Comparison of ENCODE assay signal across 16 mouse cellular contexts in genomic region chr1:63123823-63124450, GRCm38 (mm10). TPM values are rescaled to one million over a fixed set of nuclear protein-coding genes. Genes with fewer than 3 reads are reported as not detected.
DNase-seq lines count a peak whose midpoint lies in the region; ATAC-seq lines count a peak whose summit lies in the region.
"Had no signal": no experiment of that assay in that cellular context is flagged by ENCODE, and none has a peak within 500 bp of the region (broad histone marks: within the 10 kb centered on the region; RNA-seq: fewer than 3 reads in every experiment).

No protein-coding gene starts in this region.

- H3K4me3 ChIP-seq in intestine, embryonic 15.5 days (replicated peaks): no peak overlapping the region
- no peak overlapping the region for H3K4me3 ChIP-seq in stomach, embryonic 14.5 days (ENCODE audit: low read depth, low read length)
- no peak overlapping the region for H3K4me3 ChIP-seq in forebrain, embryonic 14.5 days (ENCODE audit: low read depth, low read length)
- H3K4me3 ChIP-seq: embryonic facial prominence, embryonic 13.5 days; heart, embryonic 15.5 days; hindbrain, embryonic 10.5 days; midbrain, embryonic 13.5 days had no signal

- H3K27me3 ChIP-seq in intestine, embryonic 15.5 days (replicated peaks): no peaks in the 10 kb centered on the region
- H3K27me3 ChIP-seq in stomach, embryonic 14.5 days (ENCODE audit: control insufficient read depth, insufficient read depth, low read length): no peaks in the 10 kb centered on the region
- H3K27me3 ChIP-seq in forebrain, embryonic 14.5 days (replicated peaks; ENCODE audit: control insufficient read depth, insufficient read depth, low read length): no peaks in the 10 kb centered on the region
- H3K27me3 ChIP-seq: embryonic facial prominence, embryonic 13.5 days; heart, embryonic 15.5 days; midbrain, embryonic 13.5 days had no signal

- peak overlapping the region; percentile 51 for H3K27ac ChIP-seq in intestine, embryonic 15.5 days
- H3K27ac ChIP-seq in stomach, embryonic 14.5 days (ENCODE audit: low read length): no peak overlapping the region; the same call in 1 of the 2 replicates
- H3K27ac ChIP-seq in forebrain, embryonic 14.5 days (ENCODE audit: low read depth, low read length): no peak overlapping the region
- H3K27ac ChIP-seq: embryonic facial prominence, embryonic 13.5 days; heart, embryonic 15.5 days; hindbrain, embryonic 10.5 days; midbrain, embryonic 13.5 days had no signal

- H3K4me2 ChIP-seq in intestine, embryonic 15.5 days (replicated peaks): no peak overlapping the region
- no peak overlapping the region for H3K4me2 ChIP-seq in stomach, embryonic 14.5 days (replicated peaks; ENCODE audit: low read depth, low read length)
- H3K4me2 ChIP-seq in forebrain, embryonic 14.5 days (ENCODE audit: low read length): no peak overlapping the region
- H3K4me2 ChIP-seq: embryonic facial prominence, embryonic 13.5 days; heart, embryonic 15.5 days; midbrain, embryonic 13.5 days had no signal

- H3K9ac ChIP-seq in intestine, embryonic 15.5 days: no peak overlapping the region
- H3K9ac ChIP-seq in stomach, embryonic 14.5 days (replicated peaks; ENCODE audit: low read depth, low read length): no peak overlapping the region
- no peak overlapping the region for H3K9ac ChIP-seq in forebrain, embryonic 14.5 days (ENCODE audit: low read length)
- H3K9ac ChIP-seq: embryonic facial prominence, embryonic 13.5 days; heart, embryonic 15.5 days; midbrain, embryonic 13.5 days had no signal

- peak; percentile 87 for DNase-seq in kidney, adult 9 months
- DNase-seq in kidney, postnatal 4 days: peak; percentile 17 to 44
- DNase-seq in adrenal gland, adult 18-20 months (ENCODE audit: low spot score in 2 of 2): no peak
- no peak for DNase-seq in forebrain, embryonic 14.5 days (ENCODE audit: low spot score)
- no peak for DNase-seq in thymus, postnatal 0 days (ENCODE audit: low spot score)
- no peak for DNase-seq in spleen, adult 12 weeks (ENCODE audit: low spot score)
- DNase-seq: B cell, adult 2 months; heart, adult 11 months; lung, adult 2 months; thymus, postnatal 4 days had no signal

- 47% methylated on average over 6 of the region's 6 CpGs for WGBS in intestine, embryonic 15.5 days
- 58% methylated on average over 6 of the region's 6 CpGs for WGBS in stomach, embryonic 14.5 days
- WGBS in forebrain, embryonic 14.5 days: 92% methylated on average over 6 of the region's 6 CpGs

- ATAC-seq in intestine, embryonic 15.5 days: peak; percentile 90
- ATAC-seq in stomach, embryonic 14.5 days (ENCODE audit: insufficient number of reproducible peaks, insufficient read depth, low FRiP score, low read depth): peak; percentile 69
- no peak for ATAC-seq in forebrain, embryonic 14.5 days
- ATAC-seq: midbrain, embryonic 13.5 days had no signal

- 0 out of 2 replicates have a peak, but pooled peaks cover 2% of the 10 kb centered on the region for H3K4me1 ChIP-seq in intestine, embryonic 15.5 days (replicated peaks)
- no peaks in the 10 kb centered on the region for H3K4me1 ChIP-seq in stomach, embryonic 14.5 days (ENCODE audit: control insufficient read depth, insufficient read depth, low read length)
- no peaks in the 10 kb centered on the region for H3K4me1 ChIP-seq in forebrain, embryonic 14.5 days (ENCODE audit: control insufficient read depth, insufficient read depth, low read length)
- H3K4me1 ChIP-seq: embryonic facial prominence, embryonic 13.5 days; heart, embryonic 15.5 days; hindbrain, embryonic 10.5 days; midbrain, embryonic 13.5 days had no signal

- no peaks in the 10 kb centered on the region for H3K9me3 ChIP-seq in intestine, embryonic 15.5 days
- no peaks in the 10 kb centered on the region for H3K9me3 ChIP-seq in stomach, embryonic 14.5 days (ENCODE audit: control insufficient read depth, low read depth, low read length)
- no peaks in the 10 kb centered on the region for H3K9me3 ChIP-seq in forebrain, embryonic 14.5 days (replicated peaks; ENCODE audit: control insufficient read depth, low read length)
- H3K9me3 ChIP-seq: embryonic facial prominence, embryonic 13.5 days; heart, embryonic 15.5 days; midbrain, embryonic 13.5 days had no signal

- H3K36me3 ChIP-seq in intestine, embryonic 15.5 days: peaks cover 26% of the 10 kb centered on the region
- peaks cover 44% of the 10 kb centered on the region; the same call in 1 of the 2 replicates for H3K36me3 ChIP-seq in stomach, embryonic 14.5 days (ENCODE audit: control insufficient read depth, insufficient read depth, low read length)
- H3K36me3 ChIP-seq in forebrain, embryonic 14.5 days (ENCODE audit: control insufficient read depth, insufficient read depth, low read length): peaks cover 47% of the 10 kb centered on the region

RNA-seq across cellular contexts. Expression of gene Ino80d, which starts 9.5 kb away (rescaled TPM):
- polyA plus RNA-seq in intestine, embryonic 15.5 days (2015; fragmentation: Nextera tagmentation; extraction: Ambion mirVana): 11.5 and 12.4 TPM in 2 replicates
- 19.3 and 20.0 TPM in 2 replicates for polyA plus RNA-seq in stomach, embryonic 14.5 days (2014; fragmentation: Nextera tagmentation; extraction: Ambion mirVana)
- total RNA-seq in adrenal gland, adult 18-20 months (2021): 10 to 100 TPM; 24.7 to 27.3 TPM
- polyA plus RNA-seq in forebrain, embryonic 14.5 days (2014; fragmentation: Nextera tagmentation; extraction: Ambion mirVana): 4.7 and 7.4 TPM in 2 replicates
- polyA plus RNA-seq in thymus, postnatal 0 days (2015; fragmentation: Nextera tagmentation; extraction: Ambion mirVana): 7.0 and 9.2 TPM in 2 replicates

RNA-seq across cellular contexts. Expression of gene Eef1b2, which starts 52.7 kb away (rescaled TPM):
- polyA plus RNA-seq in intestine, embryonic 15.5 days (2015; fragmentation: Nextera tagmentation; extraction: Ambion mirVana): 545 and 642 TPM in 2 replicates
- 670 and 693 TPM in 2 replicates for polyA plus RNA-seq in stomach, embryonic 14.5 days (2014; fragmentation: Nextera tagmentation; extraction: Ambion mirVana)
- 100 to 1,000 TPM; 584 to 627 TPM for total RNA-seq in adrenal gland, adult 18-20 months (2021)
- polyA plus RNA-seq in forebrain, embryonic 14.5 days (2014; fragmentation: Nextera tagmentation; extraction: Ambion mirVana): 531 and 625 TPM in 2 replicates
- 640 and 651 TPM in 2 replicates for polyA plus RNA-seq in thymus, postnatal 0 days (2015; fragmentation: Nextera tagmentation; extraction: Ambion mirVana)

RNA-seq across cellular contexts. Expression of gene Ndufs1, which starts 52.7 kb away (rescaled TPM):
- polyA plus RNA-seq in intestine, embryonic 15.5 days (2015; fragmentation: Nextera tagmentation; extraction: Ambion mirVana): 168 and 169 TPM in 2 replicates
- polyA plus RNA-seq in stomach, embryonic 14.5 days (2014; fragmentation: Nextera tagmentation; extraction: Ambion mirVana): 125 and 128 TPM in 2 replicates
- total RNA-seq in adrenal gland, adult 18-20 months (2021): 100 to 1,000 TPM; 272 to 350 TPM
- polyA plus RNA-seq in forebrain, embryonic 14.5 days (2014; fragmentation: Nextera tagmentation; extraction: Ambion mirVana): 118 and 126 TPM in 2 replicates
- polyA plus RNA-seq in thymus, postnatal 0 days (2015; fragmentation: Nextera tagmentation; extraction: Ambion mirVana): 102 and 108 TPM in 2 replicates

Comparison
In these comparisons a context has a peak if more than half of its experiments do, and no peak if none do; other contexts are left out.
1. DNase-seq: peak in kidney, adult 9 months (single experiment) and kidney, postnatal 4 days (2 of 2); none in adrenal gland, adult 18-20 months (0 of 2), forebrain, embryonic 14.5 days (single experiment), thymus, postnatal 0 days (single experiment) and spleen, adult 12 weeks (single experiment).